Mouse (Mus musculus): ENCODE results near the gene Olfr340.
"Not testable (repeated sequence)": the region's sequence is repeated elsewhere in the genome, so short reads cannot be mapped to it uniquely, and the experiment has no call there.

Gene Olfr340

DNA sequence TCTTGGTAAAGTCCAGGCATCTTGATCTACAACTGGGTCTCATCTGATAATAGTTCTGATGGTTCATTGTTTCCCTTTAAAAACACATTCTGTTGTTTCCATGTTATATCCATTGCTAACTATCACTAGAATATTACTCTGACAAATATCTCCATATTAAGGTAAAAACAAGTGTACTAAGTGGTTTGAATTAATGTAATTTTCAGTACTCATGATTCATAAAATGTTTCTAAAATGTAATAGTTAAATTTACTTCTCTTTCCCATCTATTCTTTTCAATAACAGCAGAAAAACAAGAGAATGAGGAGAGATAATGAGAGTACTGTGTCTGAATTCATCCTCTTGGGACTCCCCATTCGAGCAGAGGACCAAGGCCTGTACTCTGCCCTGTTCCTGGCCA, at the start of gene Olfr340:
Olfr340 (plus strand) TSS at position 301 of the 400 bp plus-strand sequence.
- no peak for DNase-seq (ENCODE audit: low spot score)

DNA sequence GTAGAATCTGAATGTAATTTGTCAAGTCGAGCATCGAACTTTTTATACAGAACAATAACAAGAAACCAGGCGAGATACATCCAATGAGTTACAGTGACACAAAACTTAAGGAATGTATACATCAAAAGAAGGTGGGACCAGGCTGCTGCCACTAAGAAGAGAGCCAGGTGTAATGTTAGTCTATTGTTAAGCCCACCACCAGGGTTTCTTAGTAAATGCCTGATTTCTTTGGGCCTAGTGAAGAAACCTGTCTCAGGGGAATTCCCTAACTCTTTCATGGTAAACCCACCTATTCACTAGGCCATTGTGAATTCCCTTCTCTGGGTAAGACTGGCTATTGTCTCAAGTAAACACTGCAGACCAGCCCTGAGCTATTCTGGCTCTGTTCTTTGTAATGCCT, 37.2 kb upstream of the Olfr340 start:
- not testable (repeated sequence) for DNase-seq (ENCODE audit: low spot score)

DNA sequence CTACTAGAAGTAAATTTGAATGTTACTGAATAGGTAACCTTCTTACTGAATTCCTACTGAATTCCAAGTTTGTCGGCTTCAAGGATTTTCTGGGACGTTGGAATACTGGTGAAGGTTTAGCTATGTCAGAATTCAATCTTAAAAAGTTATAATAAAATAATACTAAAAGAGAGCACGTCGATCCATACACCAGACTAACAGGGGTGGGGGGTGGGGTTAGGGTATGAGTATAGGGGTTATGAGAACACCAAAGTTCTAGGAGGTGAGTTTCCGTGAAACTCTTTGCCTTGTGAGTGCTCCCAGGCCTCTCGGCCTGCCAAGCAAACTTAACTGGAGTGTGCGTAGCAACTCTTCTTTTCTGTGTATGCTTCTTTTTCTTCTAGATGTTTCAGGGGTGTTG, 36.8 kb upstream of the Olfr340 start:
- not testable (repeated sequence) for DNase-seq (ENCODE audit: low spot score)

DNA sequence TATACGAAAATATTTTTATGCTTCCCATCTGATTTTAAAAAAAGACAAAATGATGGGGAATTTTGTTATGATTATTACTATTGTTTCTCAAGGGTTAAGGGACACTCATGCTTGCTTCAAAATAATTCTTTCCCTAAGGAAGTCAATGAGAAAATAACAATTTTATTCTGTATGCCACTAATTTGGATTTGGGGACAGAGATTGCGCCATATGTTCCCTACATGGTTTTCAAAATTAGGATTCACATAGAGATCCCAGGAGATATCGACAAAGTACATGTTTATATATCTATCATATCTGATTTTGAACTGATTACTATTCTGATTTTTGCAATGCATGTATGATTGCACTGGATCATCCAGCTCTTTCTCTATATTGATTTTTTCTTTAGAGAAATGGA, 33.7 kb upstream of the Olfr340 start, which contains the start of gene Olfr339:
Olfr339 (plus strand) TSS at position 301 of the 400 bp plus-strand sequence.
- DNase-seq (ENCODE audit: low spot score), result no peak

- no peak for DNase-seq (ENCODE audit: low spot score)
Observed at GRCm38 (mm10) chr2:36473634-36474033, 21.2 kb downstream of the Olfr340 start.

- DNase-seq (ENCODE audit: low spot score), result no peak
Observed at GRCm38 (mm10) chr2:36482368-36482767, 30.0 kb downstream of the Olfr340 start, which contains the start of gene Olfr341. Olfr341 (minus strand) TSS chr2:36482468.
